Mouse (Mus musculus) myocyte (in vitro differentiated cells): ENCODE measurements around the gene Gm31371. TPM values are rescaled to one million over a fixed set of nuclear protein-coding genes. Genes with fewer than 3 reads are reported as not detected.
"Not testable (repeated sequence)": the region's sequence is repeated elsewhere in the genome, so short reads cannot be mapped to it uniquely, and the experiment has no call there.

ENCODE experiments used
- H3K27me3 ChIP-seq: one replicate; pipeline ENCODE4 v1.6.1; 2011; ENCODE audit not compliant: control insufficient read depth, insufficient read depth, insufficient read length
- H3K36me3 ChIP-seq: one replicate; pipeline ENCODE4 v1.6.1; 2011; ENCODE audit not compliant: control insufficient read depth, insufficient read depth
- H3K4me2 ChIP-seq: one replicate; pipeline ENCODE4 v1.6.1; 2011; ENCODE audit warnings: low read depth, control low read depth
- H3K4me3 ChIP-seq: one replicate; pipeline ENCODE4 v1.5.1; 2011; ENCODE audit warnings: mild to moderate bottlenecking, control low read depth, moderate library complexity
- H3K79me2 ChIP-seq: one replicate; pipeline ENCODE4 v1.6.1; 2011; ENCODE audit not compliant: control insufficient read depth, insufficient read depth
- H3ac ChIP-seq: one replicate; pipeline ENCODE4 v1.6.1; 2011; ENCODE audit not compliant: control insufficient read depth, insufficient read length
- CEBPB ChIP-seq: IDR thresholded peaks from 2 replicates; pipeline ENCODE4 v1.6.1; 2011; ENCODE audit warnings: mild to moderate bottlenecking, moderate library complexity; ENCODE audit not compliant: poor library complexity, insufficient read depth, severe bottlenecking
- E2F4 ChIP-seq: IDR thresholded peaks from one replicate; pipeline ENCODE4 v1.6.1; 2011; ENCODE audit warnings: mild to moderate bottlenecking, control low read depth, moderate library complexity; ENCODE audit not compliant: insufficient read depth
- MAX ChIP-seq: IDR thresholded peaks from one replicate; pipeline ENCODE4 v1.6.1; 2011; ENCODE audit warnings: low read depth, mild to moderate bottlenecking, control low read depth
- MYOD1 ChIP-seq, 3 experiments: IDR thresholded peaks; one replicate each; pipeline ENCODE4 v1.6.1; 2011; ENCODE audit warnings: control low read depth in 2 of 3, low read depth in 2 of 3, mild to moderate bottlenecking in 2 of 3, moderate library complexity in 1 of 3; ENCODE audit not compliant: insufficient read length in 2 of 3, control insufficient read depth in 1 of 3
- MYOG ChIP-seq, 3 experiments: IDR thresholded peaks; one replicate each; pipeline ENCODE4 v1.6.1; 2011; ENCODE audit warnings: control low read depth in 2 of 3, low read depth in 2 of 3, mild to moderate bottlenecking in 2 of 3; ENCODE audit not compliant: insufficient read length in 2 of 3, control insufficient read depth in 1 of 3, insufficient read depth in 1 of 3
- POLR2AphosphoS2 ChIP-seq: IDR thresholded peaks from one replicate; pipeline ENCODE4 v1.6.1; 2011; ENCODE audit warnings: low read depth, control low read depth; ENCODE audit not compliant: insufficient read length
- SRF ChIP-seq: IDR thresholded peaks from one replicate; pipeline ENCODE4 v1.6.1; 2011; ENCODE audit warnings: low read depth; ENCODE audit not compliant: control insufficient read depth, insufficient read length
- TCF12 ChIP-seq: IDR thresholded peaks from one replicate; pipeline ENCODE4 v1.6.1; 2011; ENCODE audit warnings: mild to moderate bottlenecking, control low read depth; ENCODE audit not compliant: poor library complexity, insufficient read depth, severe bottlenecking
- TCF3 ChIP-seq: IDR thresholded peaks from one replicate; pipeline ENCODE4 v1.6.1; 2011; ENCODE audit warnings: low read depth, control low read depth; ENCODE audit not compliant: insufficient read length
- USF1 ChIP-seq: IDR thresholded peaks from one replicate; pipeline ENCODE4 v1.6.1; 2011; ENCODE audit warnings: low read depth, mild to moderate bottlenecking, control low read depth, moderate library complexity
- polyA plus RNA-seq: library from polyadenylated mRNA; unstranded; fragments of >200 nt; fragmentation: generic; extraction: Trizol; gene quantifications from one replicate; pipeline ENCODE4 v1.2.1, GENCODE M21; 2012; ENCODE audit warnings: missing spikeins

Gene Gm31371
- polyA plus RNA-seq: not detected

GRCm38 (mm10) chr8:19903092-19903491 is at the start of gene Gm31371:
Gm31371 (plus strand) TSS chr8:19903392.
- not testable (repeated sequence) for H3K4me3 ChIP-seq, H3K79me2 ChIP-seq, H3K36me3 ChIP-seq, H3K27me3 ChIP-seq, H3ac ChIP-seq, H3K4me2 ChIP-seq

- not testable (repeated sequence) for H3K27me3 ChIP-seq, H3ac ChIP-seq, H3K79me2 ChIP-seq, H3K36me3 ChIP-seq, H3K4me3 ChIP-seq, H3K4me2 ChIP-seq
Observed at GRCm38 (mm10) chr8:19906425-19907055, 3.3 kb downstream of the Gm31371 start.

GRCm38 (mm10) chr8:19908841-19909321 is 5.7 kb downstream of the Gm31371 start:
- not testable (repeated sequence) for H3K36me3 ChIP-seq, H3K4me2 ChIP-seq, H3K4me3 ChIP-seq, H3K79me2 ChIP-seq, H3ac ChIP-seq, H3K27me3 ChIP-seq

GRCm38 (mm10) chr8:19919086-19919485 is 15.9 kb downstream of the Gm31371 start:
- H3K27me3 ChIP-seq, H3K4me3 ChIP-seq, H3K36me3 ChIP-seq, H3ac ChIP-seq, H3K4me2 ChIP-seq, H3K79me2 ChIP-seq: not testable (repeated sequence)

- H3K4me2 ChIP-seq, H3K27me3 ChIP-seq, H3K79me2 ChIP-seq, H3ac ChIP-seq, H3K36me3 ChIP-seq, H3K4me3 ChIP-seq: not testable (repeated sequence)
Observed at GRCm38 (mm10) chr8:19934274-19934673, 31.1 kb downstream of the Gm31371 start.

- H3K4me3 ChIP-seq, H3K4me2 ChIP-seq, H3ac ChIP-seq, H3K27me3 ChIP-seq, H3K36me3 ChIP-seq, H3K79me2 ChIP-seq: not testable (repeated sequence)
Observed at GRCm38 (mm10) chr8:19935541-19936030, 32.4 kb downstream of the Gm31371 start.

GRCm38 (mm10) chr8:19960935-19961334 is 57.7 kb downstream of the Gm31371 start:
- Histone ChIP-seq H3K36me3 (no peaks in the 10 kb centered on the region), H3K79me2 (no peaks in the 10 kb centered on the region), H3K27me3 (no peaks in the 10 kb centered on the region), H3K4me2 (no peak overlapping the region), H3K4me3 (no peak overlapping the region), H3ac (no peak overlapping the region)
- no peak for TF ChIP-seq MYOG (IDR thresholded peaks at IDR 0.05; ENCODE audit: control insufficient read depth in 1 of 3, insufficient read depth in 1 of 3, insufficient read length in 2 of 3, low read depth in 2 of 3)
- TF ChIP-seq POLR2AphosphoS2: no peak
- TF ChIP-seq MYOD1 (IDR thresholded peaks at IDR 0.05; ENCODE audit: control insufficient read depth in 1 of 3, insufficient read length in 2 of 3, low read depth in 2 of 3): no peak
- no peak for TF ChIP-seq SRF
- TF ChIP-seq E2F4: no peak
- TF ChIP-seq USF1: no peak
- TF ChIP-seq MAX: no peak
- no peak for TF ChIP-seq TCF12
- TF ChIP-seq TCF3: no peak
- TF ChIP-seq CEBPB: no peak

- H3K36me3 ChIP-seq, H3K27me3 ChIP-seq, H3ac ChIP-seq, H3K4me2 ChIP-seq, H3K79me2 ChIP-seq, H3K4me3 ChIP-seq: not testable (repeated sequence)
Observed at GRCm38 (mm10) chr8:19963766-19964165, 60.6 kb downstream of the Gm31371 start.

GRCm38 (mm10) chr8:19968151-19968550 is 65.0 kb downstream of the Gm31371 start:
- H3K36me3 ChIP-seq, H3K4me3 ChIP-seq, H3K4me2 ChIP-seq, H3ac ChIP-seq, H3K27me3 ChIP-seq, H3K79me2 ChIP-seq: not testable (repeated sequence)

- not testable (repeated sequence) for H3K4me3 ChIP-seq, H3K36me3 ChIP-seq, H3K27me3 ChIP-seq, H3ac ChIP-seq, H3K4me2 ChIP-seq, H3K79me2 ChIP-seq
Observed at GRCm38 (mm10) chr8:19975237-19975636, 72.0 kb downstream of the Gm31371 start.
